Mouse (Mus musculus) cerebellum, adult 11 months (tissue): ENCODE results near the gene Zcchc10.
"Not testable (repeated sequence)": the region's sequence is repeated elsewhere in the genome, so short reads cannot be mapped to it uniquely, and the experiment has no call there.

ENCODE experiments used
- DNase-seq: peaks from one replicate; pipeline ENCODE4 v3.0.0; 2022

Zcchc10 gene

DNA sequence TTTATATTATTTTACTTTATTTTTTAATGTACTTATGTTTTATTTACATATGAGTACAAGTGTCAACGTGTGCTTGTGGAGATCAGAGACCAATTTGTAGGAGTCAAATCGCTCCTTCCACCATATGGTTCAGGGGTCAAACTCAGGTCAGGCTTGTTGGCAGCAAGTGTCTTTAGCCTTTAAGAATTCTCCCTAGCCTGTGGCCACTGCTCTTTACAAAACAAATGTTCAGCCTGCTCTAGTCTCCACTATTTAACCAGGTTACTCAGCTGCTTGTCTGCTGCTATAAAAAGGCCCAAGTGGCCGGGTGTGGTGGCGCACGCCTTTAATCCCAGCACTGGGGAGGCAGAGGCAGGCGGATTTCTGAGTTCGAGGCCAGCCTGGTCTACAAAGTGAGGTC is 6.4 kb upstream of the Zcchc10 start:
- no peak for DNase-seq

DNA sequence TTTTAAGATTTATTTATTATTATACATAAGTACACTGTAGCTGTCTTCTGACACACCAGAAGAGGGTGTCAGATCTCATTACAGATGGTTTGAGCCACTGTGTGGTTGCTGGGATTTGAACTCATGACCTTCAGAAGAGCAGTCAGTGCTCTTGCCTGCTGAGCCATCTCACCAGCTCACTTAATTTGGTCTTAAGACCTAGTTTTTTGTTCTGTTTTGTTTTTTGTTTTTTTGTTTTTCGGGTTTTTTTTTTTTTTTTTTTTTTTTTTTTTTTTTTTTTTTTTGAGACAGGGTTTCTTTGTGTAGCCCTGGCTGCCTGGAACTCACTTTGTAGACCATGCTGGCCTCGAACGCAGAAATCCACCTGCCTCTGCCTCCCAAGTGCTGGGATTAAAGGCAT is 5.9 kb upstream of the Zcchc10 start:
- DNase-seq: not testable (repeated sequence)

DNA sequence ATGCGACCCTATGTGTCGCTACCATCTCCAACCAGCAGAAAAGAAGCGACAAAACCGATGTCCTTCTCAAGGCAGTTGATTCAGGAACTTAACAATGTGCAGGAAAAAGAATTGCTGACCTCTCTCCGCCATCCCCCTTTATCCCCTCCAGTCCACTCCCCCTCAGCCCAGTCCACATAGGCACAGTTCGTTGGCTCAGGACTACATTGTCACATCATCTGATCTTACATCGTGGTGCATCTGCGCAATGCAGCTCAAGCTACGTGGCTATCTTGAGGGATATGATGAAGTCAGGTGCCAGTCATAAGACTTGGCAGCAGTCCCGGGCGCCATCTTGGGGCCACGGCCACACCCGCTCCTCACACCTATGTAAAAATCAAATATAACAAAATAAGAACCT is 4.6 kb upstream of the Zcchc10 start:
- DNase-seq: not testable (repeated sequence)

GRCm38 (mm10) chr11:53330325-53330724 is 5.8 kb downstream of the Zcchc10 start:
- no peak for DNase-seq

GRCm38 (mm10) chr11:53331121-53331520 is 6.6 kb downstream of the Zcchc10 start:
- no peak for DNase-seq

GRCm38 (mm10) chr11:53332076-53332680 is 7.7 kb downstream of the Zcchc10 start:
- DNase-seq: no peak

GRCm38 (mm10) chr11:53335505-53336181 is 11.2 kb downstream of the Zcchc10 start:
- no peak for DNase-seq

DNA sequence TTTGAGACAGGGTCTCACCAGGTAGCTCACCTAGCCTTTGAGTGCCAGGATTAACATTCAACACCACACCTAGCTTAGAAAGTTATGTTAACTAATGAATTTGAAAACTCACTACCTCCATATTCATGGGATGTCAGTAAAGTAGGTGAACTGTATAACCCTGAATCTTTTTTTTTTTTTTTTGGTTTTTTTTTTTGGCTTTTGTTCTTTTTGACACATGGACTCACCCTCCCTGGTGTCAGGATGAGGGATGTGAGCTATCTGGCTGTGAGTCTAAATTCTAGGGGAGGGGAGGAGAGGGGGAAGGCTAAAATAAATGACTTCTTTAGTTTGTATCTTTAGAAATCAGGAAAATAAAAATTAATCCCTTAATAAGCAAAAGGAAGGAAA is 11.7 kb downstream of the Zcchc10 start:
- no peak for DNase-seq

- DNase-seq: no peak
Observed at GRCm38 (mm10) chr11:53336924-53337323, 12.4 kb downstream of the Zcchc10 start.

- DNase-seq: no peak
Observed at GRCm38 (mm10) chr11:53337684-53338083, 13.2 kb downstream of the Zcchc10 start.

DNA sequence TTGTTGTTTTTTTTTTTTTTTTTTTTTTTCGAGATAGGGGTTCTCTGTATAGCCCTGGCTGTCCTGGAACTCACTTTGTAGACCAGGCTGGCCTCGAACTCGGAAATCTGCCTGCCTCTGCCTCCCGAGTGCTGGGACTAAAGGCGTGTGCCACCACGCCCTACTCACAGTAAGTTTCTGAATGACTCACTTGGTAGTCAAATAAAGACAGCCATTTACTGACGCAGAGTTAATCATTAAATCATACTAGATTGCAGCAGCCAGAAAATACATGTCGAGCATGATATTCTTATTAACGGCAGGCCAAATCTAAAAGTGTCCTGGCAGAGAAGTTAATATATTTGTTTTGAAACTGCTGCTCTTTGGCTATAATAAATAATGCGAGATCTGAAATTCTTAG is 16.5 kb downstream of the Zcchc10 start:
- not testable (repeated sequence) for DNase-seq

DNA sequence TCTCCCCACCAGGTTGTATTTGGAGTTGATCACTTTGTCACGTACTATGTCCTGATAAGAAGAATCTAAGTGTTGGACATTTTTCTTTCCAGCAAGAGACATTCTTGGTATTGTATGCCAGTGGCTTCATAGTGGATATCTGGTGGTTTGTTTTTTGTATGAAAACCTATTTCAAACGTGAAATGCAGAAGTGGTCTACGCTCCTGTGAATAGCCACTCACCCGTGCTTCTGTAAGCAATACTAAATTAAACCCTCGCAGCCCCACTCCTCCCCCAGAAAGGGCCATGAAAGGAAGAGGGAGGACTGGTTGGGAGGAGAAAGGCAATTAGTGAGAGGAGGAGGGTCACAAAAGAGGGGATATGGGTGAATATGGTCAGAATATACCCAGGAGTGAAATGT is 18.2 kb downstream of the Zcchc10 start:
- DNase-seq: no peak

DNA sequence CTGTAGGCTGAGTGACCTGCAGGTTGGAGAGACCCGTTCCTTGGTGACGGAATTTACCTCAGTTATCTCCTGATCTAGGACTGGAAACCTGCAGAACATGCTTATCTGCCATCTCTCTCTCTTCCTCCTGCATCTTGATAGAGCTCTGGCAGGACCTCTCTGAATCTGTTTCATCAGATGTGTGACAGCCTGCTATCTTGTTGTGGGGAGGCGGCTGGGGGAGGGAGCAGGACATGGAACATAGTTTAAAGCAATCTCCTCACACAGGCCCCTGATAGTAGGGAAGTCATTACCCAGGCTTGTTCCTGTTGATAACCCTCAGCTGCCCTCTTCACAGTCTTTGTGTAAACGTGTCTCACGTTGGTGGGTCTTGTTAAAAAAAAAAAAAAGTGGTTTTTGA is 20.8 kb downstream of the Zcchc10 start:
- no peak for DNase-seq

DNA sequence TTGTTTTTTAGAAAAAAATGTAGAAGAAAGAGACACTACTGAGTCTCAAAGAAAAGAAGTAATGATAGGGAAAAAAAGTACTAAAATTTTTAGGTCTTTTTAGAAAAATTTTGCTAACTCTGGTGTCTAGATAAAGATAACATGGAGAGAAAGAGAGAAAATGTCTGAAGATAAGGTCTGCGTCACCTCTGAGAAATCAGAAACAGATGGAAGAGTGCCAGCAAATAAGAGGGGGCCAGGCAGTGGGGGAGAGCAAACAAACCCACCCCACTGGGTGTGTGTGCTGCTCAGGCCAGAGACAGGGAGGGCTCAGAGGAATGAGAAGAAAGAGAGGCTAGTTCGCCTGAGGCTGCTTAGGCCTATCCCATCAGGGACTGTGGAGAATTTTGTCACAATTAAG is 21.3 kb downstream of the Zcchc10 start:
- DNase-seq: no peak

GRCm38 (mm10) chr11:53350291-53351223 is 26.1 kb downstream of the Zcchc10 start, which contains the start of gene Aff4:
Gene Aff4, plus strand, starts transcription at chr11:53350833.
- peak; percentile 91 for DNase-seq

GRCm38 (mm10) chr11:53351224-53351942 is 26.9 kb downstream of the Zcchc10 start:
- DNase-seq: peak; percentile 31

- DNase-seq: no peak
Observed at GRCm38 (mm10) chr11:53351943-53352590, 27.6 kb downstream of the Zcchc10 start.

DNA sequence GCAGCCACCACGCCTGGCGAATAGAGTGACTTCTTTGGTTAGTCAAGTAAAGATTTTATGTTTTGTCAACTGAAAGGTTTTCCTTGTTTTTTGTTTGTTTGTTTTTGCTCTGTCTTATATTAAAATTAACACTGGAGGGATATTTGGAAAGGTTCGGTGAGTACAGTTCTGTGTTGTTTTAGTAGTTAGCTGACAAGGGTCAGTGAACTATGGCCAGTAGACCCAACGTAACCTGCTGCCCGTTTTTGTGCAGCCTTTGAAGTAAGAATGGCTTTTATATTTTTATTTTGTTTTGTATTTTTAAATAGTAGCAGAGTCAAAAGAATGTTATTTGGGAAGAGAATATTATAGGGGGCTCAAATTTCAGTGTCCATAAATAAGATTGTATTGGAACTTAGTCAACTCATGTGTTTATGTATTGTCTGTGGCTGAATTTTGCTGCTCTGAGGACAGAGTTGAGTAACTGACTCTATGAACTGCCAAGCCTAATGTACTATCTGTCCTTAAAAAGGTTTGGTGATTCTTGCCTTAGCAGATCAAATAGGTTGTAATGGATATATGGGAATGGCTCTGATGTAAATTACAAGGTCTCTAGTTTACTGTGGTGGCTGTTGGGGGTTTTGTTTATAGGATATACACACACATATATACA is 34.2 kb downstream of the Zcchc10 start:
- no peak for DNase-seq

DNA sequence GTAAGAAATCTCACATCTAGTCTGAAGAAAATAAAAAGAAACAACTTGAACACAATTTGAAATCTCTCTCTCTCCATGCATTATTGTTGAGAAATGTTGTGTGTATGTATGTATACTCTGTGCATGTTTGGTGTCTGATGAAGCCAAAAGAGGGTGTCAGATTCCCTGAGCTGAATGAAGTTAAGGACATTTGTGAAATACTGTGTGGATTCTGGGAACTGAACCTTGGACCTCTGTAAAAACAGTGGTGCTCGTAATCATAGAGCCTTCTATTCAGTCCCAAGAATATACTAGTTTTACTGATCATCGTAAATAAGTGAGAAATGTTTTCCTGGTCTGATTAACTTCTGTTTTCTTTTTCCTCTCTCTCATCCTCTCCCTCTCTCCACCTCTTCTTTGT is 42.6 kb downstream of the Zcchc10 start:
- DNase-seq: no peak

DNA sequence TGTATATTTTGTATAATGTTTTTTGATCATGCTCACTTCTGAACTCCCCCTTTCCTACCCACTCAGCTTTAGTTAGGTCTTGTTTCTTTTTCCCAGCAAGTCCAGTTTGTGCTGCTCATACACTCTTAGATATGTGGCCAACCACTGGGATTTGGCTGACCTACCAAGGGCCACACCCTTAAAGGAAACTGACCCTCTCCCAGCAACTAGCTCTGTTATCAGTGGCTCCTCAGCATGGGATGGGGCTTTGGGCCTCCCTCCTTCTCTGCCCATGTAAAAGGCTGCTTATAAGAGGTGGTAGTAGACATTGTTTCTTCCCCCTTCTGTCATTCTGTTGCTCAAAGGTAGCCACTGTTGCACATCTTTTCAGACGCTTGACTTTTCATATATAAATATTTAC is 54.4 kb downstream of the Zcchc10 start:
- no peak for DNase-seq
